Mouse (Mus musculus) kidney, adult 2 months (tissue): ENCODE measurements around the gene Cnr2.

Experiments
- CTCF ChIP-seq: fragments of 200-500 bp; conservative IDR thresholded peaks from 2 replicates; pipeline ENCODE4 v1.5.1; 2011; ENCODE audit warnings: low read depth, mild to moderate bottlenecking, control low read depth, low read length, moderate library complexity, mixed read lengths; ENCODE audit not compliant: insufficient read depth, insufficient read length
- POLR2A ChIP-seq: fragments of 200-500 bp; IDR thresholded peaks from one replicate; pipeline ENCODE4 v1.6.1; 2011; ENCODE audit warnings: low read depth, low read length, control low read depth

DNA sequence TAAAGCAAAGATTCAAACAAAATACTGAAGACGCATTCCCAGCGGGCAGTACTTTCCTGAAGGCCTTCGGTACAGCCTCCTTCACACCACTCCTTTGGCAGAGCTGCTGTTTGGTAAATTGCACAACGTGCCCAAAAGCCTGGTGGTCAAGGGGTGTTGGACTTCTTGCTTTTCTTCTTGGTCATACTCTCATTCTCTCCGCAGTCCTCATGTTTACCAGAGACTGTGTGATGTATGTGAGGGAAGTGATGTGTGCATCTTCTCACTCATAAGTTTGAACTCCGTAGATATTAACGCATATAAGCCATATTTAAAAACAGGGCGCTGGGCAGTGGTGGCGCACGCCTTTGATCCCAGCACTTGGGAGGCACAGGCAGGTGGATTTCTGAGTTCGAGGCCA, 40.6 kb upstream of the Cnr2 start:
- TF ChIP-seq CTCF (no peak), POLR2A (no peak)
